Mouse (Mus musculus): ENCODE results near the gene Gls.

Gls gene

DNA sequence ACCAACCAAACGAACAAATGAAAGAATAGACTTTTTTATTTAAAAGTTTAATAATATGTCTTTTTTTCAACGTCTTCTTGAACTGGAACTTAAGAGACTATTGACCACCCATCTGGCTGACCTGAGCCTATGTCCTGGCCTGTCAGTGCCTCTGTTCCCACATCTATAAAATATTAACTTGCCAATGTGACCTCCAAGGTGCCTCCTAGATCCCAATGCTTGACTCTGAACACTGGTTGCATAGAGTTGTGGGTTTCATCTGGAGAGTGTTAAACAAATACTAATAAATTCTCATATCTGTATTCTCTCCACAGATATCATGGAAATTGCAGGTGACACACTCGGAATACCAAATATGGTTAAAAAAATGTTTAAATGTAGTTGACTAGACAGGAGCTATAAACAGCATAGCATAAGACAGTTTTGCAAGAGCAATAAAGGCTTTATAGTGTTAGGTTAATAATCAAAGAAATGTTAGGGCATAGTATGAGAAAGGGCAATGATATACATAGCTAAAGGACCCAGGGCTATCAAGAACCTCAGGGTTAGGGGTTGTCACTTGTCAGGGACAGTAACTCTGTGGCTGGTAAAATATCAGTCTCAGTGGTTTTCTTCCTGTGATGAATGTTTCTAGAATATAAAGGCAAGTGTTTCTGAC lies 16.0 kb upstream of the Gls start:
- DNase-seq (ENCODE audit: low read depth in 1 of 2, low spot score in 2 of 2) = no peak

DNA sequence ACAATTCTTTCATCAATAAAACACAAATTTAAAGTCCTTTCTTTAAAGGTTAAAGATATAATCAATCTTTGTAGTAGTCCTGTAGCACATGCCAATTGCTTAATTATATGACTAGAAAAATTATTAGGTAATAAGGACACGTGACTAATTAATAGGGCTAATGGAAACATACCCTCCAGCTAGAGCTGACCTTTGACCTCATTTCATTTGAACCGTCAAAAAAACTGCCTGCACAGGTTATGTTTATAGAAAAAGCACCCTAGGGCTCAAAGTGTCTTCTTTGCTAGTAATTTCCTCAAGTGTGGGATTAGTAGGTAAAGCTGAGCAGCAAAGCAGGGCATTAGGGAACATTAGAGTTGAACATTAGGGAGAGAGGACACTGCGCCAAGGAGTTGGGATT lies 9.2 kb upstream of the Gls start:
- DNase-seq (ENCODE audit: low read depth in 1 of 2, low spot score in 2 of 2) = no peak

DNA sequence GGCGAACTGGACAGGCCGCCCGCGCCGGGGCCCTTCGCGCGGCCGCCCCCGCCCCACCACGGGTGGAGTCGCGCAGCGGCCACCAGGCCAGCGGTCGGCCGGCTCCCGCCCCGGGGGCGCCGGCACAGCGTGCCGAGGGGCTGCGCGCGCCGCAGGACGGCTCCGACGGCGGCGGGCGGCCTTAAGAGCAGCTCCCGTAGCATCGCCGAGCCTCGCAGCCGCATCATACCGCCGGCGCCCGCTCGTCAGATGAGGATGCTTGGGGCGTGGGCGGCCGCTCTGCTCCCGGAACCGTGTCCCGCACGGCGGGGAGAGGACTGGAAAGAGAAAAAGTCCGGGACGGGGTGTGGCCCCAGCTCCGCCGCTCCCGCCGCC lies 279 bp downstream of the Gls start:
- DNase-seq (ENCODE audit: low read depth in 1 of 2, low spot score in 2 of 2) = no peak

DNA sequence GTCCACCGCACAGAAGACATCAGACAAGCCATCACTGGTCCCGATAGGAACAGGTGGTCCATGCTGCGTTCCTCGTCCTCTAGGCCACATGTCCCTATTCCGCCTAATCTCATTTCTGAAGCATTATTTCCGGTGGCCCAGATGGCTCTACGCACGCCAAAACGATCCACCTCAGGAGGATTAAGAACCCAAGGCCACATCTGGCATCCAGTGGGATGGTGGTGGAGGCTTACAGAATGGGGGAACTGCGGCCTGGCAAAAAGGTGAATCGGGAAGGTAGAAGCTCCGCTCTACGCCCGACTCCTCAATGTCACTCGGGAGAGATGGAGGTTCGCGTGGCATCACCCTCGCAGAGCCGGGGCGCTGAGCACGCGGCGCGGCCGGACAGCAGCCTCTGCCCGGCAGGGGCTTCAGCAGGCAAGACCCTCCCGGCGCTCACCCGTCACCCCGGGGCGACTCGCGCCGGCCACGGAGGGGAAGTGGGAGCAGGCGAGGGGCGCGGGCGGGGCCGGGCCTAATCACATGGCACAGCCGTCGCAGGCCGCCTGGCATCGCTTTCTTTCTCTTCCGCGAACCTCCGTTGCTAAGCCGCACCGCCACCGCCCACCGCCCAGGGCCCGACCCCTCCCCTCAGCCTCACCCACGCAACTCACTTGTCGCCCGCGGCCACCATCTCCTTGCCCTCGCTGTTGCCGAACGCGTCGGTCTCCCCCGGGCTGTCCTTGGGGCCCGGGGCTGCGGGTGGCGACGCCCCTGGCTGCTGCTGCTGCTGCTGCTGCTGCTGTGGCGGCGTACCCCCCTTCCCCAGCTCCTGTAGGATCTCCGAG lies 880 bp downstream of the Gls start:
- DNase-seq (ENCODE audit: low read depth in 1 of 2, low spot score in 2 of 2) = peak; percentile 34 to 66

DNA sequence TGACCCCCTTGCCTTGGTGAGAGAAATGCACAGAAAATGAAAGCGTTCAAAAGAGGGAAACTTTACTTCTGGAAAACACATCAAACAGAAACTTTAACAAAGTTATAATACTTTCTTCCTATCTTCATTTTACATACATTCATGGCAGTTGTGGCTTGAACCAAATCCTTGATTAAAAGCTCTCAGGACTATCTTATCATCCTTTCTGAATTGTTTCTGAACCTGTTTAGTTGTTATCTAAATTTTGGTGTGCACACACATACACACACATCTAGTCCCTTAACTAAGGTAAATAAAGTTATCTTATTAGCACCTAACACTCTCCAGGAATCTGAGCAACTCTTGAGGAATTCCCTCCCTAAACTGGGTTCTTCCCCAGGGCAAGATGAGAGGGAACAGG lies 2.6 kb downstream of the Gls start:
- DNase-seq (ENCODE audit: low read depth in 1 of 2, low spot score in 2 of 2) = no peak

DNA sequence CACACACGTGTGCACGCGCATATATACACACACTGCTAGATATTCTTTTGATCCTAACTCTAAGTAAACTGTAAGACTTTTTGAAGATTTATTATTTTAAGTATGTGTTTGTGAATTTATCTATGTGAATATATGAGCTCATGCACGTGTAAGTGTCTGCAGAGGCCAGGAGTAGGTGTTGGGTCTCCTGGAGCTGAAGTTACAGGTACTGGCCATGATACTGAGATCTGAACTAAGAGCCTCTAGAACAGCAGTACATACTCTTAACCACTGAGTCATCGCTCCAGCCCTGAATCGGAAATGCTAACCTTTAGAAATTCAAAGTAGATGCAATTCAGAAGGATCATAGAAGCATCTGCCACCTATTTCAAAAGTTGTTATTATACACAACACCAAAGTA lies 4.9 kb downstream of the Gls start:
- no peak for DNase-seq (ENCODE audit: low read depth in 1 of 2, low spot score in 2 of 2)

DNA sequence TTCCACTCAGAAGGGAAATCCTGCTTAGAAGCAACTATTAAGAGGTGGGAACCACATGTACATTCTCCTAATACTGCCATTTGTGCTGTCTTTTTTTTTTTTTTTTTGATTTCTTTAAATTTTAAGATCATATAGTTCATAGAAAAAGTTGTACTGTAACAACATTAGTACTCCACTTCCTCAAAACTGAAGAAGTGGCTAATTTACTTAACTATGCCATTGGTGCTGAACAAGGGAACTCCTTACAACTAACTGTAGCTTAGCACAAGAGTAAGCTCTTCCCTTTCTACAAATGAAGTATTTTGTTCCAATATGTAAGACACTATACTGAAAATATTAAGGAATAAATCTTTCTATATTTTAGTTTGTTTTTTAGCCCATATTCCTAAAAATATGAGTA lies 6.6 kb downstream of the Gls start:
- no peak for DNase-seq (ENCODE audit: low read depth in 1 of 2, low spot score in 2 of 2)

DNA sequence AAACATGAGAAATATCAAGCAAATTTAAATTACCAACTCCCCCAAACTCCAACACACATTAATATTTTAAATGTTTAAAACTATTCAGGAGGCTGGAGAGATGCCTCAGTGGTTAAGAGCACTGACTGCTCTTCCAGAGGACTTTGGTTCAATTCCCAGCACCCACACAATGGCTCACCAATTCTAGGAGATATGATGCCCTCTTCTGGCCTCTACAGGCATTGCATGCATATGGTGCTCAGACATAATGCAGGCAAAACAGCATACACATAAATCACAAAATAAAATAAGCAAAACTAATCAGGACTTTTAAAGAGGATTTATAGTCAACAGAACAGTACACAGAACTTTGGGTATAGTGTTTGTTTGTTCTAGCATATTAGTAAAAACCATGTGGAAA lies 16.3 kb downstream of the Gls start:
- no peak for DNase-seq (ENCODE audit: low read depth in 1 of 2, low spot score in 2 of 2)

DNA sequence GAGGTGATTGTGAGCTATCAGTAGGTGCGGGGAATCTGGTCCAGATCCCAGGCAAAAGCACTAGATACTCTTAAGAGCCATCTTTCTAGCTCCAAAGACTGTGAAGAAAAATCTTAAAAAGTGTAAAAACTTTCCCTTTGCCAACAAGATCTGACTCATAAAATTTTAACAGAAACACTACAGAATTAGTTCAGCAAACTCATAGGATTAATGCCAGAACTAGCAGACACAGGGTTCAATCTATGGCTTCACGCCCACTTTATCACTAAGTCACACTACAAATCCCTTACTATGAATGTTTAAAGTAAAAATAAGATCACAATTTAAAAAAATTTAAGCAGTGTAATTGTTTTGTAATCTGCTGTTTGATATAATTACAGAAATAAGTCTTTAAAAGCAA lies 50.0 kb downstream of the Gls start:
- no peak for DNase-seq (ENCODE audit: low read depth in 1 of 2, low spot score in 2 of 2)

DNA sequence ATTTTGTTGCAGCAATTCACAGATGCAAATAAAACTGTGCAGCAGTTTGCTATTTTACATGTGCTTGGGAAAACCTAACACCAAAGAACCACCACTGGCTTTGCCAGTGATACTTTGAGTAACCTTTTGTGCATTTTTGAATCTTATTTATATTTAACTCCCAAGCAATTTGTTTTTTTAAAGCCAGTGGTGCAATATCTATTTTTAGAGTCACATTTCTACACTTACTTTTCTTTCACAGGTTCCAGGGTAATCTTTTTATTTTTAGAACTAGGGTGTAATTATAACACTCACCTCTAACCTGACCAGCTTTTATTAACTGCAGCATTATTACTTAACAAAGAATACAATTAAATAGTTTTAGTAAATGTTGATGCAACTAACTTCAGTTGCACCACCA lies 51.0 kb downstream of the Gls start:
- DNase-seq (ENCODE audit: low read depth in 1 of 2, low spot score in 2 of 2) = no peak

DNA sequence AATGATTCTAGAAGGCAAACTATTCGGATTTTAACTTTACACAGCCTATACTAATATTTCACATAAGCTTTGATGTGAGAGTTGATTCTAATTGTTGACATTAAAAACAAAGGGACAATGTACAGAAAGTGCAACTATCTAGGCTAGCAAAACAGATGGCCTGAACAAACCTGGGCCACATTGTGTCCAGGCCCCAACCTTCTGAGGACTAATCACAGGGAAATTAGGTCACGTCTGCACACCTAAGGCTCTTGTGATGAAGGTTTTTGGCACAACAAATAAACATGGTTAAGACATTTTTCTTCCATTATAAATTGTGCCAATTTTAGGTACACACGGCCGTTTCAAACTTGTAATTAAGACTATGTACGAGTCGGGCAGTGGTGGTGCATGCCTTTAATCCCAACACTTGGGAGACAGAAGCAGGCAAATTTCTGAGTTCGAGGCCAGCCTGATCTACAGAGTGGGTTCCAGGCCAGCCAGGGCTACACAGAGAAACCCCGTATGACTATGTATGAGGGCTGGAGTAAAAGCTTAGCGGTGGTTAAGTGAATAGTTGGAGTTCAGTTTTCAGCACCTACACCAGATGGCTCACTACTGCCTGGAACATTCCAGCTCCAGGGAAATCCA lies 53.0 kb downstream of the Gls start:
- no peak for DNase-seq (ENCODE audit: low read depth in 1 of 2, low spot score in 2 of 2)

DNA sequence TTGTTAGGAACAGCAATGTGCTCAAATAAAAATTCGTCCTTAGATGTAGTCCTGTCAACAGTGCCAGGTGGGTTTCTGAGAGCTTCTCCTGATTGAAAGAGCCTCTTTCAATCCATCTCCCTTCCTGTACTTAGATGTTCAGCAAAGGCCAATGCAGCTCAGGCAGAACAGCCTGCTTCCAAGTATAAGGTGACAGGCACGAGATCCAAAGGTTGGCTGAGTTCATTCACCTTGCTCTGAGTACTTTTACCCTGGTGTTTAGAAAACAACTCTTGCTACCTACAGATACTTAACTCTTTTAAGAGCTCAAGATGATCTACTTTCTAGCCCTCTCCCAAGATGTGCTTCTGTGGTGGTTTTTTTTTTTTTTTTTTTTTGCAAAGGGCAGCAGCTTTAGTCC lies 56.0 kb downstream of the Gls start:
- DNase-seq (ENCODE audit: low read depth in 1 of 2, low spot score in 2 of 2) = no peak

DNA sequence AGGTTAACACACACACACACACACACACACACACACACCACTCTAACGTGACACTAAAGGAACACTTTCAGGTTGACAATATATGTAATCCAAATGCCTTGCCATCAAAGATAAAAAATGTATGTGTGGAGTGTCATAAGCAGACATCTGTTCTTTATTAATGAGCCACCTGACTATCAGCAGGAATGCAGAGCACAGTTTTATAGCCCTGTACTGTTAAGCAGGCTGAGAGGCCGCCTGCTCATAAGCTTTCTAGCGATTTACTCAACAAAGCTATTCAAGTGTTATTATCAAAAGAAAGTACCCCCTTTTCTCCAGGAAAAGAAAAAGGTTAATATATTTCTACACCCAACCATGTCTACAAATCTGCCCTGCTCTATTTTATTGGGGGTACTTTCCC lies 57.0 kb downstream of the Gls start:
- no peak for DNase-seq (ENCODE audit: low read depth in 1 of 2, low spot score in 2 of 2)

DNA sequence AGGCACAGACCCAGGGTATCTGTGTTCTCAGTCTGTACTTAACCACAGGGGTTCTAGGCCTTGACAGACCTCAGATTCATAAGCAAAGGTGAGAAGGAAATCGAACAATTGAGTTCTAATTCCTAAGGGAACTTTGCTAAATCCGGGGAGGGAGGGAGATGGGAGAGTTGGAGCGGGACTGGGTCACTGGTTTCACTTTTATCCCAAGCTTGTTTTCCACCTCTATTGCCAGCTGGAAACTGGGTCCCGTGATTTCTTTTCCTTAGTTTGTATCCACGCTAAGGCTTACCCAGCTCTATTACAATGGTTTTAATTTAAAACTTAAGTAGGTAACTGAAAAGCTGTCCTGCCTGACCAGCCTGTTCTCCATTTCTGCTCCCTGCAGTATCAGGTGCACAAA lies 57.7 kb downstream of the Gls start:
- DNase-seq (ENCODE audit: low read depth in 1 of 2, low spot score in 2 of 2) = no peak

DNA sequence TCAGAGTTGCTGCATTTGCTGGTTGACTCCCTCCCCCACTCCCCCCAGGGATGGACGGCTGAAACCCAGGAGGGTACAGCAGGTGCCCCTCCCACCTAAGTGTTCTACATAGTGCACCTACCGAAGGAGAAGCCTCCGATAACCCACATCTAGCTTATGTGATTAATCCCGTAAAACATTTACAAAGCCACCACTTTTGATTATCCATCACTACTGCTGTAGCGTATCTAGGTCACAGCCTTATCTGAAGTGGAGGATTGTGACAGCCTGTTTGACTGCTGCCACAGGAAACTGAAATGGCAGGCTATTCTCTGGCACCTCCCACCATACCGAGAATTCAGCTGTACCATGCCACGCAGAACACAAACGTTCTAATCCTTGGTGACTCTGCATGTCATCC lies 61.8 kb downstream of the Gls start:
- no peak for DNase-seq (ENCODE audit: low read depth in 1 of 2, low spot score in 2 of 2)

DNA sequence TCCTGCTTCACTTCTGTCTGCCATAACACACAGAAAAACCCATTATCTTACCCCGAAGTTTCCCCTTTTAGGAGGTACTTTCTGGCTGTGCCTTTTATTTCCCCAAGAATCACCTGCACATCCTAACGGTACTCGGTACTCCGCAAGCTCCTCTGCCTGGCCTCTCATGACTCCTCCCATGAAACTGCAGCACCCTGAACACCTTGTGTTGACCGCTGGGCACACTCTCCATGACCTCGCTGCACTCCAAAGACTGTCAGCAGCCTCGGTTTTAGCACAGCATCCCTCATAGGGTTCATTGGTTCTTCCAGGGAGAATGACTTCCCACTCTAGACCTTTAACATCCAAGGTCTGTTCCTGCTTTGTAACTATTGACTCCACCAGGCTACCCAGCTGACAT lies 62.3 kb downstream of the Gls start:
- DNase-seq (ENCODE audit: low read depth in 1 of 2, low spot score in 2 of 2) = no peak

DNA sequence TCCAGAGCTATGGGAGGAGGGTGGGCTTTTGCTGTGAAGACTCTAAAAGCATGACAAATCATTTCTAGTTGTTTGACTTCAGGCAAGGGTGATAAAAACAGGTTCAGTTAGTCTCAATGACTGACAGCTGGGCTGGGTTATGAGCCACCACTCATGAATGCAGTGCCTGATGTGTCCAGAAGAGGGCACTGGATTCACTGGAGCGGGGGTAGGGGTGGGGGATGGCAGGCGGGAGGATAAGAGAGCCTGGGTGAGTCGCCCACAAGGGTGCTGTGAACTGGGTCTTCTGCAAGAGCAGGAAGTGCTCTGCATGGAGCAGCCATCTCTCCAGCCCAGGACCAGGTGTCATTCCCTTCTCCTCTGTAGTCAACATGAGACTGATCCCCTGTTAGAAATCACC lies 63.0 kb downstream of the Gls start:
- no peak for DNase-seq (ENCODE audit: low read depth in 1 of 2, low spot score in 2 of 2)

DNA sequence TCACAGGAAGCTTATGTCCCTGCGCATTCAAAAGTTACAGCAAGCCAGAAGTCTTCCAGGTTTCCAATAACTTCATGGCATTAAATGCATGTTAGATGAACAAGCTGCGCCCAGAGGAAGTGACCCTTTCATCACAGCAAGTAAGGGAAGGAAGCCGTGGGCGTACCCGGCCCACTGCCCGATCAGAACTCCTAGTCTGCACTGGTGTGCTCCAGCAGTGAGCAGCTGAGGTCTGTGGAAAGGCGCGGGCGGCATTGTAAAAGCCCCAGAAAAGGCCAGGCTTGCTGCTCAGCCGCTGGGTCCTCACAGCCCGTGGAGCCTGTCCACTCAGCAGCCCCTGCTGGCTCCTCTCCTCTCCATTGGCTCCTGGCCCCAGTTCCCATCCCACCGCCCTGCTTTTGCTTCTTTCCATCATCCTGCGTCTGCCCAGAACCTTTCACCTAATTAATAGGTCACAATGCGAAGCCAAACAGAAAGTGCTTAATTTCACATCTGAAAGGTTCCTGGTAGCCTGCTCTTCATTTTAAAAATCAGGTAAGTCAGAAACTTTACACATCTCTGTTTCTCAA lies 66.3 kb downstream of the Gls start:
- DNase-seq (ENCODE audit: low read depth in 1 of 2, low spot score in 2 of 2) = no peak

DNA sequence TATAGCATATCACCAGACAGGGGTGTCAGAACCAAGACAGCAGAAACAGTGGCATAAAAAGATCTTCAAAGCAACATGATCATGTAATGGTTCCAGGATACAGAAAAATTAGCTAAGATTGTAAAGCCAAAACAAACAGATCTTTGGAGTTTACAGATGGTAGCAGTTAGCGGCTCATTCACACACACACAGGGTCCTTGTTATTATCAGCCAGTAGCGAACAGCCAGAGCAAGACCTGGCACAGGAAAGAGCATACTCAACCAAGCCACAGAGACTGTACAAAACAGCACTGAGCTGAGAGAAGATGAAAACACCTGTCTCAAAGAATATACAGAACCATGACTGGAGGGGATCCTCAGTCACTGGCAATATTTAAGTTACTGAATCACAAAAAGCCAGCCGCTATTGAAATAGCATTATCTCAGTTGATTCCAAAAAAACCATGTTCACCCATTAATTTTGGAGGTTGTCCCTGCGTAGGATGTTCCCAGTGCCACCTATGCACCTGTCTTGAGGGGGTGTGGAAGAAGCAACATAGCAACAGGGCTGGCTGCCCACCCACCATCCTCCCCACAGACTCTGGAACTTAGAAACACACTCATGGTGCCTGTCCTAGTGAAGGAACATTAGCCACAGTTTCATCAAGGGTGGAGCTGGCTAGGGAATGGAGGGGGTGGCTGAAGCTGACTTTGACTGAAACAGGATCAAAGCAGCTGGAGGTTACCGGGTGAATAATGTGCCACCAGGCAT lies 69.2 kb downstream of the Gls start:
- DNase-seq (ENCODE audit: low read depth in 1 of 2, low spot score in 2 of 2) = no peak

DNA sequence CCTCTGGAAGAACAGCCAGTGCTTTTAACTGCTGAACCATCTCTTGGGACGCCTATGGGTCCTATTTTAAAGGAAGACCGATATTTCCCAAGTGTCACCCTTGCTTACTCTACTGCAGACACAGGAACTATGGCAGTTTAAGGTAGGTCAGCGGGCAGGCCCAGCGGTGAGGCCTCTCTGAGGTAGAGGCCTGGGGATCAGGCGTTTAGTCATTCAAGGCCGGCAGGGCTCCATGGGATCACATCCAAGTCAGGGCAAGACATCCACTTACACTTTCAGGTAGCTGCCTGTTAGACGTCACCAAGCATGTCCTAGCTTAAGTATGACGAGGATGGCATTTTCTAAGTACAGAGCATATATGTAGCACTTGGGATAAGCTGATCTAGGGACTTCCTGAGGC lies 71.9 kb downstream of the Gls start:
- DNase-seq (ENCODE audit: low read depth in 1 of 2, low spot score in 2 of 2) = no peak
